In the genomic region with DNA sequence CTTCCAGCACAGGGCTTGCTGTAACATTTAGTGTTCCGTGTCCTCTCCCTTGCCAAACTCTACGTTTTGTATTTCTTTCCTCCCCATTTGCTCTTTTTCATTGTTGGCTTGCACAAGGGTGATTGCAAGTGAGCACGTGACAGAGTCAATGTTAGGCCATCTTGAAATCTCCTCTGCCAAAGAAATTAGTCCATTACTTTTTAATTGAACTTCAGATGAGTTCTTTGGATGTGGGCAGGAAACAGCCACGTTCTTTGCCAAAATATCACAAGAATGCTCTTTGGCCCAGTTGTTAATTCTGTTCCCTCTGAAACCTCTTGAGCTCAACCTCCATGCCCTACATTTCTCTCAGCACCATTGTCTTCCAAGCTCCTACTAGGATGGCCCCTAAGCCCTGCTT, we compare ENCODE assay signal across 21 mouse cellular contexts.
DNase-seq lines count a peak whose midpoint lies in the region; ATAC-seq and TF ChIP-seq lines count a peak whose summit lies in the region.
"Had no signal": no experiment of that assay in that cellular context is flagged by ENCODE, and none has a peak within 500 bp of the region (broad histone marks: within the 10 kb centered on the region; RNA-seq: fewer than 3 reads in every experiment).

No protein-coding gene starts in this region.

- H3K4me2 ChIP-seq in kidney, embryonic 15.5 days = no peak overlapping the region
- H3K4me2 ChIP-seq in intestine, postnatal 0 days (replicated peaks; ENCODE audit: low read depth) = no peak overlapping the region

- DNase-seq in kidney, adult 2 months = peak; percentile 46
- no peak for DNase-seq in kidney, postnatal 36 days
- peak; percentile 52 for DNase-seq in kidney, adult 9 months
- DNase-seq in Muller cell, postnatal 12 days (ENCODE audit: inconsistent ontology term) = peak; percentile 84
- DNase-seq: adrenal gland, adult 2 months; adrenal gland, adult 8-10 months; adrenal gland, postnatal 10 days; adrenal gland, postnatal 14 days; adrenal gland, postnatal 25 days; adrenal gland, postnatal 36 days; B cell, adult 2 months; cerebellum, adult 11 months; cerebellum, adult 11-12 months; cerebellum, adult 18-20 months; cerebellum, adult 2 months had no signal

- no peaks in the 10 kb centered on the region for H3K36me3 ChIP-seq in kidney, adult 2 months (ENCODE audit: control insufficient read depth, insufficient read depth, low read length)
- no peaks in the 10 kb centered on the region for H3K36me3 ChIP-seq in kidney, embryonic 15.5 days
- H3K36me3 ChIP-seq in intestine, postnatal 0 days (ENCODE audit: control insufficient read depth, insufficient read depth) = no peaks in the 10 kb centered on the region
- H3K36me3 ChIP-seq: G1E had no signal

- no peak overlapping the region for H3K27ac ChIP-seq in kidney, adult 2 months (ENCODE audit: insufficient read depth, low read depth, low read length)
- no peak overlapping the region for H3K27ac ChIP-seq in kidney, embryonic 15.5 days
- no peak overlapping the region for H3K27ac ChIP-seq in intestine, postnatal 0 days (ENCODE audit: low read depth, low read length)

- ATAC-seq in kidney, embryonic 15.5 days (replicated peaks; ENCODE audit: low FRiP score) = no peak
- no peak for ATAC-seq in intestine, postnatal 0 days
- ATAC-seq: activated CD4-positive, CD25-positive, alpha-beta regulatory T cell, adult 4 months; CD4-positive, CD25-positive, alpha-beta regulatory T cell, adult 4 months; Patski had no signal

- TF ChIP-seq CTCF in kidney, adult 2 months (conservative IDR thresholded peaks at IDR 0.05; ENCODE audit: insufficient read depth, insufficient read length, low read depth, low read length) = no peak
- TF ChIP-seq CTCF in intestine, postnatal 0 days (IDR thresholded peaks at IDR 0.05; ENCODE audit: low read depth) = no peak

- H3K27me3 ChIP-seq in kidney, adult 2 months (replicated peaks; ENCODE audit: control insufficient read depth, insufficient read depth, low read length) = no peaks in the 10 kb centered on the region
- no peaks in the 10 kb centered on the region for H3K27me3 ChIP-seq in kidney, embryonic 15.5 days
- no peaks in the 10 kb centered on the region for H3K27me3 ChIP-seq in intestine, postnatal 0 days (replicated peaks; ENCODE audit: control insufficient read depth, insufficient read depth, low read length)
- H3K27me3 ChIP-seq: Patski had no signal

- H3K9ac ChIP-seq in kidney, embryonic 15.5 days = no peak overlapping the region
- H3K9ac ChIP-seq in intestine, postnatal 0 days (ENCODE audit: low read depth, low read length) = no peak overlapping the region

- H3K4me1 ChIP-seq in kidney, adult 2 months (ENCODE audit: control insufficient read depth, insufficient read depth, low read length) = no peaks in the 10 kb centered on the region
- peaks cover 10% of the 10 kb centered on the region for H3K4me1 ChIP-seq in kidney, embryonic 15.5 days
- no peaks in the 10 kb centered on the region for H3K4me1 ChIP-seq in intestine, postnatal 0 days (replicated peaks; ENCODE audit: control insufficient read depth, insufficient read depth, low read length)

- 67% methylated on average over 4 of the region's 4 CpGs for whole genome bisulfite sequencing in kidney, adult 2 months
- WGBS in kidney, embryonic 15.5 days = 78% methylated on average over 4 of the region's 4 CpGs
- WGBS in intestine, postnatal 0 days = 75% methylated on average over 4 of the region's 4 CpGs

- H3K4me3 ChIP-seq in kidney, adult 2 months (ENCODE audit: insufficient read depth, low read depth, low read length) = no peak overlapping the region
- H3K4me3 ChIP-seq in kidney, embryonic 15.5 days (replicated peaks) = no peak overlapping the region
- H3K4me3 ChIP-seq in intestine, postnatal 0 days (ENCODE audit: low read depth, low read length) = no peak overlapping the region

- TF ChIP-seq POLR2A in kidney, adult 2 months (IDR thresholded peaks at IDR 0.05; ENCODE audit: low read depth, low read length) = no peak

- no peaks in the 10 kb centered on the region for H3K9me3 ChIP-seq in kidney, embryonic 15.5 days (replicated peaks)
- no peaks in the 10 kb centered on the region for H3K9me3 ChIP-seq in intestine, postnatal 0 days (ENCODE audit: control insufficient read depth)

Comparison
In these comparisons a context has a peak if more than half of its experiments do, and no peak if none do; other contexts are left out.
1. DNase-seq: peak in kidney, adult 2 months (single experiment), kidney, adult 9 months (single experiment) and Muller cell, postnatal 12 days (single experiment); none in kidney, postnatal 36 days (0 of 2).